Mouse (Mus musculus) small intestine, adult 2 months (tissue): ENCODE measurements around the gene Olfr616.
"Not testable (repeated sequence)": the region's sequence is repeated elsewhere in the genome, so short reads cannot be mapped to it uniquely, and the experiment has no call there.

ENCODE experiments used
- CTCF ChIP-seq: fragments of 200-500 bp; IDR thresholded peaks from 2 replicates; pipeline ENCODE4 v1.5.1; 2012; ENCODE audit warnings: low read depth, mild to moderate bottlenecking, control low read depth, inconsistent platforms, low read length, moderate library complexity, mixed read lengths; ENCODE audit not compliant: insufficient replicate concordance, insufficient read length; ENCODE audit errors: extremely low read depth
- POLR2A ChIP-seq: fragments of 200-500 bp; IDR thresholded peaks from 2 replicates; pipeline ENCODE4 v1.6.1; 2012; ENCODE audit warnings: low read depth, mild to moderate bottlenecking, control low read depth, inconsistent platforms, low read length, moderate library complexity

DNA sequence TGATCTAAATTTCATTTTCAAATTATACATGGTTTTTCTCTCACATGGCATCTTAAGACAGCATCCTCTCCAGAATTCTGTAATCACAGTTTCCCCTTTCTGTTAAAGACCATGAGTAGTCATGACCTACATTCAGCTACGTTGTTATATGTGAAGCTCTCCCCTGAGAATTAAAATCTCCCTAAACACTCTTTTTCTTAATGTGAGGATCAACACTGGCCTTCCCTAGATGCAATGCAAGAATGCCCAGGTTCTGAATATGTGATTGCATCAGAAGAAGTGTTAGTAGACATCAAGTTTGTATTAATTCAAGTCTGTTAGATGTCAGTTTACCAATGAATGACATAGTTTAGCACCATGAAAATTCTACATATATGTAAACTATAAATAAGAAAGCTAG lies 48.2 kb downstream of the Olfr616 start, which contains the start of gene Olfr611:
- TF ChIP-seq POLR2A, CTCF: not testable (repeated sequence)
